Mouse (Mus musculus) forebrain, embryonic 16.5 days (tissue): ENCODE results near the gene Sacs. TPM values are rescaled to one million over a fixed set of nuclear protein-coding genes. Genes with fewer than 3 reads are reported as not detected.
A peak's percentile ranks its signal among the peaks of the same experiment; 100 is the strongest.

Source experiments
- ATAC-seq: fragments of 200-750 bp; cut with Nextera tagmentation; 2 replicates; pipeline ENCODE4 v1.8.0; 2017; ENCODE audit warnings: mild to moderate bottlenecking, moderate library complexity
- H3K27ac ChIP-seq: fragments of 300-500 bp; sonication (generic); 2 replicates; pipeline ENCODE4 v1.5.1; 2014; ENCODE audit warnings: low read length, control low read depth
- H3K27me3 ChIP-seq: fragments of 300-500 bp; sonication (generic); replicated peaks from 2 replicates; pipeline ENCODE4 v1.6.1; 2014; ENCODE audit warnings: low read length; ENCODE audit not compliant: control insufficient read depth, insufficient read depth
- H3K36me3 ChIP-seq: fragments of 300-500 bp; sonication (generic); 2 replicates; pipeline ENCODE4 v1.6.1; 2014; ENCODE audit not compliant: control insufficient read depth, insufficient read depth
- H3K4me1 ChIP-seq: fragments of 300-500 bp; sonication (generic); replicated peaks from 2 replicates; pipeline ENCODE4 v1.6.1; 2014; ENCODE audit warnings: low read length; ENCODE audit not compliant: control insufficient read depth, insufficient read depth
- H3K4me2 ChIP-seq: fragments of 300-500 bp; sonication (generic); 2 replicates; pipeline ENCODE4 v1.6.1; 2014; ENCODE audit warnings: mild to moderate bottlenecking, low read length, control low read depth
- H3K4me3 ChIP-seq: fragments of 300-500 bp; sonication (generic); replicated peaks from 2 replicates; pipeline ENCODE4 v1.5.1; 2014; ENCODE audit warnings: mild to moderate bottlenecking, low read length, control low read depth
- H3K9ac ChIP-seq: fragments of 300-500 bp; sonication (generic); replicated peaks from 2 replicates; pipeline ENCODE4 v1.6.1; 2014; ENCODE audit warnings: low read depth, low read length, control low read depth
- H3K9me3 ChIP-seq: fragments of 300-500 bp; sonication (generic); 2 replicates; pipeline ENCODE4 v1.6.1; 2016; ENCODE audit warnings: low read length; ENCODE audit not compliant: control insufficient read depth
- WGBS: fragments of 180-500 bp; shearing (Covaris S2); extraction: QIAGEN DNeasy Blood & Tissue Kit; methylation state at CpG from one replicate; pipeline ENCODE4 v1.1.7; 2014; 5-methylcytosine and 5-hydroxymethylcytosine counted together
- polyA plus RNA-seq: library from polyadenylated mRNA; unstranded; fragments of >200 nt; fragmentation: Nextera tagmentation; extraction: Ambion mirVana; gene quantifications from 2 replicates; pipeline ENCODE4 v1.2.1, GENCODE M21; 2015

Gene Sacs
- polyA plus RNA-seq, 1 experiment from 2014 or later: 9.4 TPM

- Histone ChIP-seq H3K4me1 (peaks cover 25% of the 10 kb centered on the region), H3K9me3 (no peaks in the 10 kb centered on the region), H3K27ac (peak overlapping the region; percentile 93), H3K4me3 (peak overlapping the region; percentile 95), H3K36me3 (peaks cover 2% of the 10 kb centered on the region; the same call in 1 of the 2 replicates), H3K27me3 (no peaks in the 10 kb centered on the region), H3K4me2 (peak overlapping the region; percentile 69), H3K9ac (peak overlapping the region; percentile 91)
- ATAC-seq: peak; percentile 99
- under 1% methylated on average over 50 of the region's 52 CpGs for WGBS
Observed at GRCm38 (mm10) chr14:61172548-61173158, 34.4 kb downstream of the Sacs start.

DNA sequence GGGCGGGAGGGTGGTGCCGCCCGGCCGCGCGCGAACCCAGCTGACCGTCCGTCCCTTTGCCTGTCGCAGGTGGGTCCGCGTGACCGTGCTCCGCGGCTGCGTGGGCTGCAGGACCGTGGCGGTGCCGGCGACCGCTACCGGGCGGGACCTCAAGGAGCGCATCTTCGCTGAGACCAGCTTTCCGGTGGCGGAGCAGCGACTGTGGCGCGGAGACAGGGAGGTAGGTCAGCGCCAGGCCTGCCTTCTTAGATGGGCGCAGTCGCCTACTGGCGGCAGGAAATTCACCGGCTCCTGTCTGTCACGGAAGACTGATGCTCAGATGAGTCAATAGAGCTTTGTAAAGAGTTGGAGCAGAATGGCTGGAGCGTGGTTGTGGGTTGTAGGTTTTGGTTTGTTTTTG, 35.0 kb downstream of the Sacs start:
- peak overlapping the region; percentile 93 for H3K27ac ChIP-seq
- H3K4me3 ChIP-seq: peak overlapping the region; percentile 95
- H3K9me3 ChIP-seq: no peaks in the 10 kb centered on the region
- H3K36me3 ChIP-seq: peaks cover 2% of the 10 kb centered on the region; the same call in 1 of the 2 replicates
- H3K4me2 ChIP-seq: peak overlapping the region; percentile 69
- WGBS: under 1% methylated on average over 30 of the region's 37 CpGs
- ATAC-seq: peak; percentile 37
- H3K4me1 ChIP-seq: peaks cover 25% of the 10 kb centered on the region
- peak overlapping the region; percentile 91 for H3K9ac ChIP-seq
- no peaks in the 10 kb centered on the region for H3K27me3 ChIP-seq

- Histone ChIP-seq H3K27me3 (no peaks in the 10 kb centered on the region), H3K4me3 (no peak overlapping the region), H3K36me3 (peaks cover 7% of the 10 kb centered on the region), H3K9ac (no peak overlapping the region), H3K4me2 (no peak overlapping the region), H3K4me1 (no peaks in the 10 kb centered on the region), H3K27ac (no peak overlapping the region), H3K9me3 (no peaks in the 10 kb centered on the region)
- 91% methylated on average over 7 of the region's 7 CpGs for WGBS
- no peak for ATAC-seq
Observed at GRCm38 (mm10) chr14:61191904-61192303, 53.6 kb downstream of the Sacs start.

DNA sequence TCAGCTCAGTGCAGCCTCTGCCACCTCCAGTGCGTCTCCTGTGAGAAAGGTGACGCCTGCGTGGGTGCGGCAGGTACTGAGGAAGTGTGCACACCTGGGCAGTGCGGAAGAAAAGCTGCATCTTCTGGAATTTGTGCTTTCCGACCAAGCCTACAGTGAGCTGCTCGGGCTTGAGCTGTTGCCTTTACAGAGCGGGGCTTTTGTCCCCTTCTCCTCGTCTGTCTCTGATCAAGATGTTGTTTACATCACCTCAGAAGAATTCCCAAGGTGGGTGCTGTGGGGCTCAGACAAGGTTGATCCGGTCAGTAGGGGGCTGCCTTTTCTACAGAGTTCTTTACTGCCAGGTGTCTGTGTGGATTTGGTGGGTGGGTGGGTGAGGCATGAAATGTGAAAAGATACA, 54.1 kb downstream of the Sacs start:
- H3K4me1 ChIP-seq: no peaks in the 10 kb centered on the region
- no peak for ATAC-seq
- no peak overlapping the region for H3K4me2 ChIP-seq
- H3K27me3 ChIP-seq: no peaks in the 10 kb centered on the region
- no peak overlapping the region for H3K4me3 ChIP-seq
- no peaks in the 10 kb centered on the region for H3K9me3 ChIP-seq
- WGBS: 77% methylated on average over 10 of the region's 10 CpGs
- peaks cover 7% of the 10 kb centered on the region for H3K36me3 ChIP-seq
- no peak overlapping the region for H3K9ac ChIP-seq
- no peak overlapping the region for H3K27ac ChIP-seq

- Histone ChIP-seq H3K36me3 (peaks cover 11% of the 10 kb centered on the region), H3K4me3 (no peak overlapping the region), H3K27ac (no peak overlapping the region), H3K4me2 (no peak overlapping the region), H3K9me3 (no peaks in the 10 kb centered on the region), H3K27me3 (no peaks in the 10 kb centered on the region), H3K9ac (no peak overlapping the region), H3K4me1 (no peaks in the 10 kb centered on the region)
- 21% methylated on average over 4 of the region's 4 CpGs for WGBS
- ATAC-seq: no peak
Observed at GRCm38 (mm10) chr14:61194416-61194815, 56.2 kb downstream of the Sacs start.

DNA sequence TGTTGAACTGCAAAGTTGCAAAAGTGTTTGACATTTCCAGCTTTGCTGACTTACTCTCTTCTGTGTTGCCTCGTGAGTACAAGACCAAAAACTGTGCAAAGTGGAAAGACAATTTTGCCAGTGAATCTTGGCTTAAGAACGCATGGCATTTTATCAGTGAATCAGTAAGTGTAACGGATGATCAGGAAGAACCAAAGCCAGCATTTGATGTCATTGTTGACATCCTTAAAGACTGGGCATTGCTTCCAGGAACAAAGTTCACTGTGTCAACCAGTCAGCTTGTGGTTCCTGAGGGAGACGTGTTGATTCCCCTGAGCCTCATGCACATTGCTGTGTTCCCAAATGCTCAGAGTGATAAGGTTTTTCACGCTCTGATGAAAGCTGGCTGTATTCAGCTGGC, 71.9 kb downstream of the Sacs start:
- peaks cover 51% of the 10 kb centered on the region for H3K36me3 ChIP-seq

DNA sequence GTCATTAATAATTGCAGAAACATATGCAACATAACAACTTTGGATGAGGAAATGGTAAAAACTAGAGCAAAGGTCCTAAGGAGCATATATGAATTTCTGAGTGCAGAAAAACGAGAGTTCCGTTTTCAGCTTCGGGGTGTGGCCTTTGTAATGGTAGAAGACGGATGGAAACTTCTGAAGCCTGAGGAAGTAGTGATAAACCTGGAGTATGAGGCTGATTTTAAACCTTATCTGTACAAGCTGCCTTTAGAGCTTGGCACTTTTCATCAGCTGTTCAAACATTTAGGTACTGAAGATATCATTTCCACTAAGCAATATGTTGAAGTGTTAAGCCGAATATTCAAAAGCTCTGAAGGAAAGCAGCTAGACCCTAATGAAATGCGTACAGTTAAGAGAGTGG, 73.5 kb downstream of the Sacs start:
- Histone ChIP-seq H3K27ac (no peak overlapping the region), H3K4me2 (no peak overlapping the region), H3K4me3 (no peak overlapping the region), H3K9ac (no peak overlapping the region), H3K27me3 (no peaks in the 10 kb centered on the region), H3K36me3 (peaks cover 34% of the 10 kb centered on the region), H3K4me1 (no peaks in the 10 kb centered on the region), H3K9me3 (no peaks in the 10 kb centered on the region)
- no peak for ATAC-seq
- WGBS: 97% methylated on average over 6 of the region's 6 CpGs

More for the DNA sequence above, 71.9 kb downstream of the Sacs start:
- ATAC-seq: no peak
- Histone ChIP-seq H3K9ac (no peak overlapping the region), H3K27me3 (no peaks in the 10 kb centered on the region), H3K4me2 (no peak overlapping the region), H3K27ac (no peak overlapping the region), H3K4me3 (no peak overlapping the region), H3K4me1 (no peaks in the 10 kb centered on the region), H3K9me3 (no peaks in the 10 kb centered on the region)
- WGBS: 92% methylated on average over 5 of the region's 5 CpGs

- Histone ChIP-seq H3K27ac (no peak overlapping the region), H3K36me3 (no peaks in the 10 kb centered on the region), H3K4me1 (peaks cover 3% of the 10 kb centered on the region), H3K4me3 (no peak overlapping the region), H3K4me2 (no peak overlapping the region), H3K9me3 (no peaks in the 10 kb centered on the region), H3K27me3 (no peaks in the 10 kb centered on the region), H3K9ac (no peak overlapping the region)
- 83% methylated on average over 5 of the region's 5 CpGs for WGBS
- ATAC-seq: no peak
Observed at GRCm38 (mm10) chr14:61221166-61221565, 82.9 kb downstream of the Sacs start.

DNA sequence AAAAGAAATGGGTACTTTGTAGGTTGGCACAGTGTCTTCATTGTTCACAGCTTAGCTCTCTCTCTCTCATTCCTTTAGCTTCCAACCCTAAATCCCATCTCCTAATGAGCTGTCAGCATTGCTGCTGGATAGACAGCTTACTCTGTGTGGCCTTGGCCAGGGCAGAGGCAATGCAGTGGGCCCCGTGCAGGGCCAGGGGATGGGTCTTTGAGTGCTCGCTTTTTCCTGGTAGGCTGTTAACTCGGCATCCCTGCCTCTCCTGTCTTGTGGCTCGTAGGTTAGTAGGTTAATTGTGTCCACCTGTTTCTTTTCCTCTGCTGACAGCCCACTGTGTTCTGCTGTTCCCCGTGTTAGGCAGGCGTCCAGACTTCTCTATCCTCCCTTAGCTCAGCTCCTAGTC, 84.2 kb downstream of the Sacs start:
- no peaks in the 10 kb centered on the region for H3K27me3 ChIP-seq
- H3K36me3 ChIP-seq: no peaks in the 10 kb centered on the region
- no peak overlapping the region for H3K27ac ChIP-seq
- H3K4me3 ChIP-seq: no peak overlapping the region
- H3K4me1 ChIP-seq: peaks cover 3% of the 10 kb centered on the region
- no peak overlapping the region for H3K4me2 ChIP-seq
- no peaks in the 10 kb centered on the region for H3K9me3 ChIP-seq
- ATAC-seq: no peak
- WGBS: 32% methylated on average over 6 of the region's 6 CpGs
- H3K9ac ChIP-seq: no peak overlapping the region

GRCm38 (mm10) chr14:61223740-61224139, 85.5 kb downstream of the Sacs start:
- no peaks in the 10 kb centered on the region for H3K27me3 ChIP-seq
- peaks cover 3% of the 10 kb centered on the region for H3K4me1 ChIP-seq
- no peaks in the 10 kb centered on the region for H3K9me3 ChIP-seq
- no peak for ATAC-seq
- no peak overlapping the region for H3K27ac ChIP-seq
- H3K4me2 ChIP-seq: no peak overlapping the region
- H3K9ac ChIP-seq: no peak overlapping the region
- H3K4me3 ChIP-seq: no peak overlapping the region
- WGBS: 82% methylated on average over 4 of the region's 4 CpGs
- H3K36me3 ChIP-seq: no peaks in the 10 kb centered on the region
